Mouse (Mus musculus) small intestine, adult 10 weeks (tissue): ENCODE measurements around the gene Syt2. TPM values are rescaled to one million over a fixed set of nuclear protein-coding genes. Genes with fewer than 3 reads are reported as not detected.

Experiments
- polyA plus RNA-seq: library from polyadenylated mRNA; stranded (reverse); fragments of 350-450 nt; fragmentation: Illumina TruSeq; extraction: RNeasy Lipid Tissue Mini Kit (QIAGEN cat#74804); gene quantifications from one replicate; pipeline ENCODE4 v1.2.3, GENCODE M21; 2014; ENCODE audit warnings: low replicate concordance

Gene Syt2
- 0.07 TPM for polyA plus RNA-seq

DNA sequence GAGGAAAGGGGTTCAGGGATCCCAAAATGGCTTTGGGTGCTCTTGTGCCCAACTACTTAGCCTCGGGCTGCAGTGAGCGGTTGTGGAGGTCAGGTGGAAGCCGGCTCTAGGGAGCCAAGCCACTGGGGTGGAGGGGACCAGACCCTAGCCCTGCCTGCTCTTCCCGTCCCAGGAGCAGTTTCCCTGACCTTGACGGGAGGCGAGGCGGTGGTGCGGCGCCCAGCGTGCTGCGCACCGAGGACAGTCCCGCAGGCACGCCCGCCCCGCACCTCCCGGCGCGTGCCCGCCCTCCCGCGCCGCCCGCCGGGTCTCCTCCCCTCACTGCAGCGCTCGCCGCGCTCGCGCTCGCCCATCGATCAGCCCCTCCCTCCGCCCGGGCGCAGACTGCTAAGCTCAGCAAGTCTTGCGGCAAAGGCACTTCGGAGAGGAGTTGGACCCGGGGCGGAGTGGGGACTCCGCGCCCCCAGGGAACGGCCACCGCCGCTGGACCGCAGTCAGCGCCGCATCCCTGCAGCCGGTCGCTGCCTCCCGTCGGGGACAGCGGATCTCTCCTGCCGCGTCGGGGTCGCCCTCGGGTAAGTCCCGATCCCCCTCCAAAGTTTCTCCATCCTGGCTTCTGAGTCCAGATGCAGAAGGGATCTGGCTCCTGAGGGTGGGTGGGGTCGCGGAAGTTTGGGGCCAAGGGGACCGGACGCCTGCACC lies at the start of gene Syt2:
TSS of gene Syt2 (plus strand) at position 417 of the 702 bp plus-strand sequence.

Other genes starting within 250 kb of the Syt2 start
- 6.0 TPM for gene Cyb5r1, start 241.1 kb upstream of the Syt2 start, polyA plus RNA-seq
- gene Adipor1, start 231.3 kb upstream of the Syt2 start, polyA plus RNA-seq, result 51.6 TPM
- gene Klhl12, start 191.1 kb upstream of the Syt2 start, polyA plus RNA-seq, result 15.7 TPM
- 45.4 TPM for gene Rabif, start 152.0 kb upstream of the Syt2 start, polyA plus RNA-seq
- not detected for gene Mgat4e, start 97.0 kb upstream of the Syt2 start, polyA plus RNA-seq
- 10.7 TPM for gene Kdm5b, start 86.5 kb upstream of the Syt2 start, polyA plus RNA-seq